Mouse (Mus musculus) cerebellum, postnatal 4 days (tissue): ENCODE results near the gene Os9.

Experiments used
- DNase-seq, 2 experiments: peaks; one replicate each; pipeline ENCODE4 v3.0.0; 2022; ENCODE audit warnings: low spot score in 2 of 2, mixed read lengths in 1 of 2

The Os9 gene

GRCm38 (mm10) chr10:127118470-127118869 lies 2.5 kb downstream of the Os9 start:
- no peak for DNase-seq

- DNase-seq = no peak
Observed at GRCm38 (mm10) chr10:127115068-127115467, 5.9 kb downstream of the Os9 start.

- no peak for DNase-seq
Observed at GRCm38 (mm10) chr10:127114408-127114807, 6.5 kb downstream of the Os9 start.

- DNase-seq = no peak
Observed at GRCm38 (mm10) chr10:127111001-127111887, 9.7 kb downstream of the Os9 start.

GRCm38 (mm10) chr10:127108262-127108583 lies 12.7 kb downstream of the Os9 start:
- DNase-seq = no peak

GRCm38 (mm10) chr10:127107563-127108261 lies 13.2 kb downstream of the Os9 start:
- DNase-seq = no peak

- DNase-seq = no peak
Observed at GRCm38 (mm10) chr10:127103631-127104030, 17.3 kb downstream of the Os9 start.

GRCm38 (mm10) chr10:127101151-127101550 lies 19.8 kb downstream of the Os9 start:
- DNase-seq = no peak

GRCm38 (mm10) chr10:127100414-127100813 lies 20.5 kb downstream of the Os9 start:
- no peak for DNase-seq

- DNase-seq = no peak
Observed at GRCm38 (mm10) chr10:127099868-127100267, 21.1 kb downstream of the Os9 start.

GRCm38 (mm10) chr10:127099191-127099590 lies 21.7 kb downstream of the Os9 start:
- no peak for DNase-seq

GRCm38 (mm10) chr10:127098514-127098913 lies 22.4 kb downstream of the Os9 start:
- DNase-seq = no peak

- no peak for DNase-seq
Observed at GRCm38 (mm10) chr10:127094382-127094802, 26.5 kb downstream of the Os9 start.

- DNase-seq = no peak
Observed at GRCm38 (mm10) chr10:127092742-127093141, 28.2 kb downstream of the Os9 start.

- DNase-seq = no peak
Observed at GRCm38 (mm10) chr10:127091507-127092396, 29.2 kb downstream of the Os9 start.

- DNase-seq = no peak
Observed at GRCm38 (mm10) chr10:127090560-127091411, 30.1 kb downstream of the Os9 start.

GRCm38 (mm10) chr10:127085633-127086032 lies 35.3 kb downstream of the Os9 start:
- DNase-seq = no peak

GRCm38 (mm10) chr10:127085052-127085451 lies 35.9 kb downstream of the Os9 start:
- DNase-seq = no peak

GRCm38 (mm10) chr10:127083915-127084306 lies 37.0 kb downstream of the Os9 start:
- no peak for DNase-seq

- DNase-seq = no peak
Observed at GRCm38 (mm10) chr10:127083292-127083914, 37.5 kb downstream of the Os9 start.
